Mouse (Mus musculus): ENCODE results near the gene Gsdme.

Gene Gsdme

GRCm38 (mm10) chr6:50244967-50245366, 18.7 kb downstream of the Gsdme start:
- DNase-seq (ENCODE audit: extremely low spot score) = no peak

GRCm38 (mm10) chr6:50244126-50244525, 19.5 kb downstream of the Gsdme start:
- DNase-seq (ENCODE audit: extremely low spot score) = no peak

- DNase-seq (ENCODE audit: extremely low spot score) = no peak
Observed at GRCm38 (mm10) chr6:50240437-50240836, 23.2 kb downstream of the Gsdme start.

- no peak for DNase-seq (ENCODE audit: extremely low spot score)
Observed at GRCm38 (mm10) chr6:50239902-50240301, 23.8 kb downstream of the Gsdme start.

- DNase-seq (ENCODE audit: extremely low spot score) = no peak
Observed at GRCm38 (mm10) chr6:50237963-50238362, 25.7 kb downstream of the Gsdme start.

GRCm38 (mm10) chr6:50232984-50233383, 30.7 kb downstream of the Gsdme start:
- no peak for DNase-seq (ENCODE audit: extremely low spot score)

- no peak for DNase-seq (ENCODE audit: extremely low spot score)
Observed at GRCm38 (mm10) chr6:50231288-50231687, 32.4 kb downstream of the Gsdme start.

- DNase-seq (ENCODE audit: extremely low spot score) = no peak
Observed at GRCm38 (mm10) chr6:50228180-50228579, 35.5 kb downstream of the Gsdme start.

- DNase-seq (ENCODE audit: extremely low spot score) = no peak
Observed at GRCm38 (mm10) chr6:50225232-50225631, 38.4 kb downstream of the Gsdme start.

- DNase-seq (ENCODE audit: extremely low spot score) = no peak
Observed at GRCm38 (mm10) chr6:50223606-50224005, 40.1 kb downstream of the Gsdme start.

- DNase-seq (ENCODE audit: extremely low spot score) = no peak
Observed at GRCm38 (mm10) chr6:50222986-50223385, 40.7 kb downstream of the Gsdme start.

- DNase-seq (ENCODE audit: extremely low spot score) = no peak
Observed at GRCm38 (mm10) chr6:50222351-50222750, 41.3 kb downstream of the Gsdme start.

- DNase-seq (ENCODE audit: extremely low spot score) = peak; percentile 15
Observed at GRCm38 (mm10) chr6:50220863-50221262, 42.8 kb downstream of the Gsdme start.

- no peak for DNase-seq (ENCODE audit: extremely low spot score)
Observed at GRCm38 (mm10) chr6:50219066-50219465, 44.6 kb downstream of the Gsdme start.

- DNase-seq (ENCODE audit: extremely low spot score) = no peak
Observed at GRCm38 (mm10) chr6:50218628-50219027, 45.0 kb downstream of the Gsdme start.

- DNase-seq (ENCODE audit: extremely low spot score) = no peak
Observed at GRCm38 (mm10) chr6:50215986-50216385, 47.7 kb downstream of the Gsdme start.

GRCm38 (mm10) chr6:50215373-50215745, 48.3 kb downstream of the Gsdme start:
- DNase-seq (ENCODE audit: extremely low spot score) = no peak

GRCm38 (mm10) chr6:50214711-50215372, 48.8 kb downstream of the Gsdme start:
- no peak for DNase-seq (ENCODE audit: extremely low spot score)

GRCm38 (mm10) chr6:50205093-50205492, 58.6 kb downstream of the Gsdme start:
- no peak for DNase-seq (ENCODE audit: extremely low spot score)

GRCm38 (mm10) chr6:50204356-50204755, 59.3 kb downstream of the Gsdme start:
- DNase-seq (ENCODE audit: extremely low spot score) = no peak

GRCm38 (mm10) chr6:50193851-50194250, 69.8 kb downstream of the Gsdme start:
- no peak for DNase-seq (ENCODE audit: extremely low spot score)

- no peak for DNase-seq (ENCODE audit: extremely low spot score)
Observed at GRCm38 (mm10) chr6:50192822-50193221, 70.8 kb downstream of the Gsdme start.

- no peak for DNase-seq (ENCODE audit: extremely low spot score)
Observed at GRCm38 (mm10) chr6:50192169-50192568, 71.5 kb downstream of the Gsdme start.

- no peak for DNase-seq (ENCODE audit: extremely low spot score)
Observed at GRCm38 (mm10) chr6:50191605-50192004, 72.1 kb downstream of the Gsdme start.
